9 mouse cellular contexts compared by ENCODE assay signal in the genomic region with DNA sequence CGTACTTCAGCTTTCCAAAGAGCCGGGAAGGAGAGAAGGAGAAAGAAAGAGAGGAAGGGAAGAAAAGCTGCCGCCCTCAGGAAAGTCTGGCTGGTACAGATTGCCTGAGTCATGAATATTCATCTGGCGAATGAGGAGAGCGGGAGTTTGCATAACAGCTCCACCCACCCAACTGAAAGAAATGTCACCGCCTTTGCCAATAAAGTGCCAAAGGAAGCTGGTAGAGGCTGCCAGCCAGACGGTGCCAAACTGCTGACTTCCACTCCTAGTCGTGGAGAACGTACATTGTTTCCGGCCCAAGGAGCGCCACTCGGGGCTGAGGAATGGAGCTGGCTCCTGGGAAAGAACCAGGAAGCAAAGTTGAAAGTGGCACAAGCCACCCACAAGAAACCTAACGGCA. TPM values are rescaled to one million over a fixed set of nuclear protein-coding genes. Genes with fewer than 3 reads are reported as not detected.
A peak's percentile ranks its signal among the peaks of the same experiment; 100 is the strongest.
DNase-seq lines count a peak whose midpoint lies in the region; ATAC-seq lines count a peak whose summit lies in the region.
"Had no signal": no experiment of that assay in that cellular context is flagged by ENCODE, and none has a peak within 500 bp of the region (broad histone marks: within the 10 kb centered on the region; RNA-seq: fewer than 3 reads in every experiment).

No protein-coding gene starts in this region.

- H3K4me1 ChIP-seq in heart, embryonic 16.5 days (ENCODE audit: control insufficient read depth, insufficient read depth, low read length): no peaks in the 10 kb centered on the region
- H3K4me1 ChIP-seq: stomach, embryonic 15.5 days had no signal

- H3K9me3 ChIP-seq in heart, embryonic 16.5 days (replicated peaks; ENCODE audit: control insufficient read depth, low read length): no peaks in the 10 kb centered on the region
- H3K9me3 ChIP-seq: stomach, embryonic 15.5 days had no signal

- peak overlapping the region; percentile 22; the same call in 1 of the 2 replicates for H3K4me2 ChIP-seq in heart, embryonic 16.5 days (ENCODE audit: low read depth, low read length)
- H3K4me2 ChIP-seq: lung, embryonic 14.5 days; stomach, embryonic 15.5 days had no signal

- no peak overlapping the region for H3K9ac ChIP-seq in heart, embryonic 16.5 days (ENCODE audit: low read length)
- H3K9ac ChIP-seq: lung, embryonic 14.5 days; stomach, embryonic 15.5 days had no signal

- peak; percentile 10 for DNase-seq in ovary, postnatal 14 days (ENCODE audit: low spot score)
- no peak for DNase-seq in ovary, adult 18-20 months (ENCODE audit: low spot score)
- peak; percentile 71 to 78 for DNase-seq in cerebellum, postnatal 14 days
- peak; percentile 68 to 89 for DNase-seq in layer of hippocampus, postnatal 14 days (ENCODE audit: low spot score in 2 of 2)
- no peak for DNase-seq in spleen, postnatal 10 days (ENCODE audit: low spot score in 2 of 2)
- DNase-seq: lung, embryonic 14.5 days had no signal

- WGBS in heart, embryonic 16.5 days: 28% methylated on average over 13 of the region's 13 CpGs

- no peak overlapping the region for H3K4me3 ChIP-seq in heart, embryonic 16.5 days (ENCODE audit: low read length)
- H3K4me3 ChIP-seq: stomach, embryonic 15.5 days had no signal

- H3K36me3 ChIP-seq in heart, embryonic 16.5 days (ENCODE audit: control insufficient read depth, insufficient read depth): no peaks in the 10 kb centered on the region
- H3K36me3 ChIP-seq: stomach, embryonic 15.5 days had no signal

- no peak for ATAC-seq in heart, embryonic 16.5 days (replicated peaks; ENCODE audit: extremely low read depth, insufficient read depth, low FRiP score)
- ATAC-seq in megakaryocyte progenitor cell, adult 5-6 weeks (replicated peaks; ENCODE audit: poor library complexity): peak; percentile 77

- H3K27ac ChIP-seq in heart, embryonic 16.5 days (ENCODE audit: low read length): no peak overlapping the region
- H3K27ac ChIP-seq: stomach, embryonic 15.5 days had no signal

- H3K27me3 ChIP-seq in heart, embryonic 16.5 days (ENCODE audit: control insufficient read depth, insufficient read depth, low read length): peaks cover 13% of the 10 kb centered on the region; the same call in 1 of the 2 replicates

RNA-seq across cellular contexts. Expression of a gene that starts 15.7 kb away (rescaled TPM):
- polyA plus RNA-seq in heart, embryonic 16.5 days (2015; fragmentation: Nextera tagmentation; extraction: Ambion mirVana): 0.17 TPM in 1 of 2 replicates, not detected in the other
- total RNA-seq in layer of hippocampus, postnatal 14 days (2021): under 1 TPM; 0.45 to 0.92 TPM
- not detected in 2 replicates for total RNA-seq in megakaryocyte progenitor cell, adult 5-6 weeks (2015)
- total RNA-seq in megakaryocyte progenitor cell, adult 5-6 weeks (2017): not detected in 2 replicates
- polyA plus RNA-seq: lung, embryonic 14.5 days; stomach, embryonic 15.5 days had no signal

Comparison
In these comparisons a context has a peak if more than half of its experiments do, and no peak if none do; other contexts are left out.
1. DNase-seq: peak in ovary, postnatal 14 days (single experiment), cerebellum, postnatal 14 days (2 of 2) and layer of hippocampus, postnatal 14 days (2 of 2); none in ovary, adult 18-20 months (single experiment) and spleen, postnatal 10 days (0 of 2).